In the genomic region with DNA sequence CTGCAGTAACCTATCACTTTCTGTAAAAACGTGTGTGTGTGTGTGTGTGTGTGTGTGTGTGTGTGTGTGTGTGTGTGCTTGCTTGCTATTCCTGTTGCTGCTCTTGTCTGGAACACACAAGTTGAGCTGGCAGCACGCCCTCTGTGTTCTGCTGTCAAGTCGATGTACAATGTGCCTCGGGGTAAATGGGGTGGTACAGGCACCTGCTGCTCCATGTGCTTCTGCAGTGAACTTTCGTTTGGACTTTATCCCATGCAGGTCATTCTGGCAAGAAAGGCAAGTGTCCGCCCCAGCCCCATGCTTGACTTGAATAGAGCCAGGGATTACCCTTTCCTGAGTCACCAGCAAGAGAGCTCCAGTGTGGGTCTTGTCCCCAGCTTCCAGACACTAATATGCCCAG, we compare ENCODE assay signal across 10 mouse cellular contexts. TPM values are rescaled to one million over a fixed set of nuclear protein-coding genes. Genes with fewer than 3 reads are reported as not detected.
DNase-seq lines count a peak whose midpoint lies in the region; ATAC-seq and TF ChIP-seq lines count a peak whose summit lies in the region.
"Had no signal": no experiment of that assay in that cellular context is flagged by ENCODE, and none has a peak within 500 bp of the region (broad histone marks: within the 10 kb centered on the region; RNA-seq: fewer than 3 reads in every experiment).

No protein-coding gene starts in this region.

- peaks cover 56% of the 10 kb centered on the region for H3K4me1 ChIP-seq in kidney, embryonic 15.5 days
- peaks cover 84% of the 10 kb centered on the region for H3K4me1 ChIP-seq in brown adipose tissue, adult 24 weeks (ENCODE audit: control insufficient read depth, insufficient read depth, insufficient read length, low read length)

- 76% methylated on average over 6 of the region's 6 CpGs for WGBS in kidney, embryonic 15.5 days

- H3K4me3 ChIP-seq in kidney, embryonic 15.5 days (replicated peaks), result no peak overlapping the region
- no peak overlapping the region for H3K4me3 ChIP-seq in brown adipose tissue, adult 24 weeks (ENCODE audit: insufficient read depth, low read depth, low read length)
- no peak overlapping the region for H3K4me3 ChIP-seq in layer of hippocampus, adult 2 months
- H3K4me3 ChIP-seq: erythroblast, embryonic 14.5 days; limb, embryonic 13.5 days had no signal

- no peak for ATAC-seq in kidney, embryonic 15.5 days (replicated peaks; ENCODE audit: low FRiP score)
- ATAC-seq in megakaryocyte-erythroid progenitor cell, adult 5-6 weeks (replicated peaks; ENCODE audit: low FRiP score, low TSS enrichment, poor library complexity, severe bottlenecking), result no peak

- H3K36me3 ChIP-seq in kidney, embryonic 15.5 days, result no peaks in the 10 kb centered on the region

- H3K9me3 ChIP-seq in kidney, embryonic 15.5 days (replicated peaks), result no peaks in the 10 kb centered on the region
- H3K9me3 ChIP-seq: limb, embryonic 13.5 days had no signal

- H3K4me2 ChIP-seq in kidney, embryonic 15.5 days, result no peak overlapping the region
- H3K4me2 ChIP-seq: limb, embryonic 13.5 days had no signal

- no peak overlapping the region for H3K9ac ChIP-seq in kidney, embryonic 15.5 days
- H3K9ac ChIP-seq: limb, embryonic 13.5 days had no signal

- H3K27ac ChIP-seq in kidney, embryonic 15.5 days, result no peak overlapping the region
- peak overlapping the region; percentile 32 for H3K27ac ChIP-seq in brown adipose tissue, adult 24 weeks (replicated peaks; ENCODE audit: low read depth, low read length)
- H3K27ac ChIP-seq in layer of hippocampus, adult 2 months, result peak overlapping the region; percentile 90
- H3K27ac ChIP-seq: limb, embryonic 13.5 days had no signal

- H3K27me3 ChIP-seq in kidney, embryonic 15.5 days, result no peaks in the 10 kb centered on the region
- H3K27me3 ChIP-seq: limb, embryonic 13.5 days; Patski had no signal

- peak; percentile 91 for DNase-seq in kidney, adult 18-20 months
- DNase-seq in heart, adult 8-10 months (ENCODE audit: low spot score), result peak; percentile 76
- peak; percentile 62 to 72 for DNase-seq in layer of hippocampus, adult 2 months (ENCODE audit: low spot score in 2 of 2)
- no peak for DNase-seq in thymus, adult 18-20 months

- no peak for TF ChIP-seq CTCF in layer of hippocampus, adult 2 months (conservative IDR thresholded peaks at IDR 0.05)

RNA-seq across cellular contexts. Expression of gene E030018B13Rik, which starts 1.0 kb away (rescaled TPM):
- polyA plus RNA-seq in kidney, embryonic 15.5 days (2015; fragmentation: Nextera tagmentation; extraction: Ambion mirVana), result 0.22 TPM in 1 of 2 replicates, not detected in the other
- polyA plus RNA-seq in brown adipose tissue, adult 24 weeks (2012; ENCODE audit: insufficient read depth, insufficient read length, missing spikeins), result not detected in 2 replicates
- total RNA-seq in heart, adult 8-10 months (2022), result not detected
- not detected for total RNA-seq in layer of hippocampus, adult 2 months (2021)
- total RNA-seq in megakaryocyte-erythroid progenitor cell, adult 5-6 weeks (2014; fragmentation: Nextera tagmentation), result not detected in 2 replicates
- 0.15 TPM in 1 of 2 replicates, not detected in the other for total RNA-seq in megakaryocyte-erythroid progenitor cell, adult 5-6 weeks (2017)
- polyA plus RNA-seq: erythroblast, embryonic 14.5 days; Patski had no signal

RNA-seq across cellular contexts. Expression of gene Klf13, which starts 21.0 kb away (rescaled TPM):
- polyA plus RNA-seq in kidney, embryonic 15.5 days (2015; fragmentation: Nextera tagmentation; extraction: Ambion mirVana), result 21.8 and 23.3 TPM in 2 replicates
- polyA plus RNA-seq in brown adipose tissue, adult 24 weeks (2012; ENCODE audit: insufficient read depth, insufficient read length, missing spikeins), result 13.6 and 24.0 TPM in 2 replicates
- total RNA-seq in heart, adult 8-10 months (2022), result 10 to 100 TPM; 39.6 to 53.1 (median 47.7) TPM
- total RNA-seq in layer of hippocampus, adult 2 months (2021), result 100 to 1,000 TPM; 200 to 216 TPM
- total RNA-seq in megakaryocyte-erythroid progenitor cell, adult 5-6 weeks (2014; fragmentation: Nextera tagmentation), result 36.6 and 56.3 TPM in 2 replicates
- total RNA-seq in megakaryocyte-erythroid progenitor cell, adult 5-6 weeks (2017), result 14.7 and 17.3 TPM in 2 replicates

Comparison
In these comparisons a context has a peak if more than half of its experiments do, and no peak if none do; other contexts are left out.
1. DNase-seq: peak in kidney, adult 18-20 months (single experiment), heart, adult 8-10 months (single experiment) and layer of hippocampus, adult 2 months (2 of 2); none in thymus, adult 18-20 months (0 of 2).